In the genomic region with DNA sequence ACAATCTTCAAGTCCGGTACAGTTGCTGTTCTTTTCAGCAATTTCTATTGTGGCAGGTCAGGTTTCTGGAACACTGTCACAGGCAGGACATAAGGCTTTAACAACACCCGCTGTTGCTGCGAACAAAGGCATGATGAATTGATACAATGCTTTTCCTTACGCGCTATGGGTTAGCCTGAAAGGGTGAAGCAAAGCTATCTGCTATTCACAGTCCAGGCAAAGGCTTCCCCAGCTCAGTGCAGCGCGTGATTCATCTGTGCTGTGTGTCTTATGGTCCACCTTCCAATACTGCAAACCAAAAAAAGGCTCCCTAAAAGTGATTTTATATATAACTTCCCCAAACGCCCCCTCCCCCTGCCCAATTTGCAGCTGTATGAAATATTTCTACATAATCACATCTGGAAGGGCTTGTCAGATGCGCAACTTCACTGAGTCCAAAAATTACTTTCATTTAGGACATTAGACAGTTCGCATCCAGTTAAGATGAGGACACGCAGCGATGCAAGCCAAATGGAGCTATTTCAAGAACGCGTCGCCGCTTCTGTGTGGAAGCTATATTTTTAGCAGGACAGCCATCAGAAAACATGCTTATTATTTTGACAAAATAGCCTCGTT, we compare ENCODE assay signal across 9 mouse cellular contexts.
DNase-seq lines count a peak whose midpoint lies in the region; ATAC-seq and TF ChIP-seq lines count a peak whose summit lies in the region.
"Had no signal": no experiment of that assay in that cellular context is flagged by ENCODE, and none has a peak within 500 bp of the region (broad histone marks: within the 10 kb centered on the region; RNA-seq: fewer than 3 reads in every experiment).

No protein-coding gene starts in this region.

- no peak overlapping the region for H3K27ac ChIP-seq in embryonic facial prominence, embryonic 14.5 days (replicated peaks; ENCODE audit: low read depth, low read length)
- H3K27ac ChIP-seq in embryonic facial prominence, embryonic 10.5 days (replicated peaks), result no peak overlapping the region
- H3K27ac ChIP-seq in kidney, adult 2 months (ENCODE audit: insufficient read depth, low read depth, low read length), result no peak overlapping the region
- no peak overlapping the region for H3K27ac ChIP-seq in intestine, embryonic 16.5 days (ENCODE audit: low read length)
- H3K27ac ChIP-seq in liver, postnatal 0 days (ENCODE audit: low read depth), result no peak overlapping the region
- H3K27ac ChIP-seq: liver, embryonic 15.5 days had no signal

- H3K27me3 ChIP-seq in embryonic facial prominence, embryonic 14.5 days (replicated peaks; ENCODE audit: control insufficient read depth, insufficient read depth, low read length), result no peaks in the 10 kb centered on the region
- peaks cover 7% of the 10 kb centered on the region; the same call in 1 of the 2 replicates for H3K27me3 ChIP-seq in embryonic facial prominence, embryonic 10.5 days (replicated peaks; ENCODE audit: low read depth, poor library complexity, severe bottlenecking)
- H3K27me3 ChIP-seq in kidney, adult 2 months (replicated peaks; ENCODE audit: control insufficient read depth, insufficient read depth, low read length), result no peaks in the 10 kb centered on the region
- H3K27me3 ChIP-seq in intestine, embryonic 16.5 days (replicated peaks; ENCODE audit: control insufficient read depth, insufficient read depth, low read length), result no peaks in the 10 kb centered on the region
- no peaks in the 10 kb centered on the region for H3K27me3 ChIP-seq in liver, postnatal 0 days (ENCODE audit: insufficient read depth, low read length)
- H3K27me3 ChIP-seq: liver, embryonic 15.5 days had no signal

- no peak for TF ChIP-seq CTCF in kidney, adult 2 months (conservative IDR thresholded peaks at IDR 0.05; ENCODE audit: insufficient read depth, insufficient read length, low read depth, low read length)
- no peak for TF ChIP-seq CTCF in liver, postnatal 0 days (IDR thresholded peaks at IDR 0.05; ENCODE audit: low read depth)

- no peak for TF ChIP-seq EP300 in liver, postnatal 0 days (IDR thresholded peaks at IDR 0.05; ENCODE audit: low read depth)

- H3K9me3 ChIP-seq in embryonic facial prominence, embryonic 14.5 days (ENCODE audit: control insufficient read depth, low read length), result 0 out of 2 replicates have a peak, but pooled peaks cover 4% of the 10 kb centered on the region
- H3K9me3 ChIP-seq in embryonic facial prominence, embryonic 10.5 days, result no peaks in the 10 kb centered on the region
- H3K9me3 ChIP-seq in intestine, embryonic 16.5 days (ENCODE audit: control insufficient read depth, low read length), result no peaks in the 10 kb centered on the region
- no peaks in the 10 kb centered on the region for H3K9me3 ChIP-seq in liver, postnatal 0 days (ENCODE audit: low read length)
- H3K9me3 ChIP-seq: liver, embryonic 15.5 days had no signal

- ATAC-seq in embryonic facial prominence, embryonic 14.5 days (ENCODE audit: low read depth), result no peak
- ATAC-seq in intestine, embryonic 16.5 days, result peak; percentile 42
- no peak for ATAC-seq in liver, postnatal 0 days

- H3K4me1 ChIP-seq in embryonic facial prominence, embryonic 14.5 days (ENCODE audit: control insufficient read depth, insufficient read depth, low read length), result 0 out of 2 replicates have a peak, but pooled peaks cover 3% of the 10 kb centered on the region
- H3K4me1 ChIP-seq in embryonic facial prominence, embryonic 10.5 days, result peaks cover 8% of the 10 kb centered on the region
- H3K4me1 ChIP-seq in kidney, adult 2 months (ENCODE audit: control insufficient read depth, insufficient read depth, low read length), result no peaks in the 10 kb centered on the region
- H3K4me1 ChIP-seq in intestine, embryonic 16.5 days (ENCODE audit: control insufficient read depth, insufficient read depth, low read length), result no peaks in the 10 kb centered on the region; the same call in 1 of the 2 replicates
- H3K4me1 ChIP-seq in liver, postnatal 0 days (ENCODE audit: insufficient read depth), result no peaks in the 10 kb centered on the region
- H3K4me1 ChIP-seq: liver, embryonic 15.5 days had no signal

- no peak for TF ChIP-seq POLR2A in kidney, adult 2 months (IDR thresholded peaks at IDR 0.05; ENCODE audit: low read depth, low read length)

- H3K4me2 ChIP-seq in embryonic facial prominence, embryonic 14.5 days (ENCODE audit: low read depth, low read length), result 0 out of 2 replicates have a peak overlapping the region, but pooled peaks have one; percentile 4
- 0 out of 2 replicates have a peak overlapping the region, but pooled peaks have one; percentile 21 for H3K4me2 ChIP-seq in intestine, embryonic 16.5 days (ENCODE audit: low read depth, low read length)
- H3K4me2 ChIP-seq in liver, postnatal 0 days (ENCODE audit: low read depth, low read length), result no peak overlapping the region
- H3K4me2 ChIP-seq: liver, embryonic 15.5 days had no signal

- 65% methylated on average over 17 of the region's 17 CpGs for WGBS in embryonic facial prominence, embryonic 14.5 days
- WGBS in embryonic facial prominence, embryonic 10.5 days, result 89% methylated on average over 17 of the region's 17 CpGs
- 77% methylated on average over 17 of the region's 17 CpGs for WGBS in kidney, adult 2 months
- 54% methylated on average over 17 of the region's 17 CpGs for WGBS in intestine, embryonic 16.5 days
- 86% methylated on average over 17 of the region's 17 CpGs for WGBS in liver, postnatal 0 days (ENCODE audit: insufficient replicate concordance)

- H3K4me3 ChIP-seq in embryonic facial prominence, embryonic 14.5 days (ENCODE audit: low read depth, low read length), result no peak overlapping the region
- no peak overlapping the region for H3K4me3 ChIP-seq in embryonic facial prominence, embryonic 10.5 days
- no peak overlapping the region for H3K4me3 ChIP-seq in kidney, adult 2 months (ENCODE audit: insufficient read depth, low read depth, low read length)
- no peak overlapping the region for H3K4me3 ChIP-seq in intestine, embryonic 16.5 days (ENCODE audit: low read length)
- no peak overlapping the region for H3K4me3 ChIP-seq in liver, postnatal 0 days (ENCODE audit: low read depth, low read length)
- H3K4me3 ChIP-seq: liver, embryonic 15.5 days had no signal

- DNase-seq in embryonic facial prominence, embryonic 14.5 days (ENCODE audit: low spot score), result peak; percentile 41
- no peak for DNase-seq in embryonic facial prominence, embryonic 10.5 days (ENCODE audit: low spot score)
- DNase-seq in kidney, postnatal 4 days, result peak; percentile 35 to 41
- no peak for DNase-seq in kidney, adult 2 months
- DNase-seq in right cerebral cortex, postnatal 10 days (ENCODE audit: low spot score in 2 of 2), result peak; percentile 65 to 82
- DNase-seq in liver, postnatal 0 days, result no peak
- DNase-seq in thymus, postnatal 14 days, result no peak

- no peak overlapping the region for H3K9ac ChIP-seq in embryonic facial prominence, embryonic 14.5 days (ENCODE audit: low read depth, low read length)
- no peak overlapping the region for H3K9ac ChIP-seq in intestine, embryonic 16.5 days (ENCODE audit: low read depth, low read length)
- no peak overlapping the region for H3K9ac ChIP-seq in liver, postnatal 0 days (replicated peaks)
- H3K9ac ChIP-seq: liver, embryonic 15.5 days had no signal

- H3K36me3 ChIP-seq in embryonic facial prominence, embryonic 14.5 days (ENCODE audit: control insufficient read depth, insufficient read depth, low read length), result no peaks in the 10 kb centered on the region
- no peaks in the 10 kb centered on the region for H3K36me3 ChIP-seq in embryonic facial prominence, embryonic 10.5 days (replicated peaks)
- H3K36me3 ChIP-seq in kidney, adult 2 months (ENCODE audit: control insufficient read depth, insufficient read depth, low read length), result no peaks in the 10 kb centered on the region
- H3K36me3 ChIP-seq in intestine, embryonic 16.5 days (ENCODE audit: control insufficient read depth, insufficient read depth, low read length), result no peaks in the 10 kb centered on the region
- no peaks in the 10 kb centered on the region for H3K36me3 ChIP-seq in liver, postnatal 0 days (replicated peaks; ENCODE audit: insufficient read depth, low read length)
- H3K36me3 ChIP-seq: liver, embryonic 15.5 days had no signal

Comparison
In these comparisons a context has a peak if more than half of its experiments do, and no peak if none do; other contexts are left out.
1. DNase-seq: peak in embryonic facial prominence, embryonic 14.5 days (single experiment), kidney, postnatal 4 days (2 of 2) and right cerebral cortex, postnatal 10 days (2 of 2); none in embryonic facial prominence, embryonic 10.5 days (single experiment), kidney, adult 2 months (single experiment), liver, postnatal 0 days (single experiment) and thymus, postnatal 14 days (single experiment).